In the genomic region with DNA sequence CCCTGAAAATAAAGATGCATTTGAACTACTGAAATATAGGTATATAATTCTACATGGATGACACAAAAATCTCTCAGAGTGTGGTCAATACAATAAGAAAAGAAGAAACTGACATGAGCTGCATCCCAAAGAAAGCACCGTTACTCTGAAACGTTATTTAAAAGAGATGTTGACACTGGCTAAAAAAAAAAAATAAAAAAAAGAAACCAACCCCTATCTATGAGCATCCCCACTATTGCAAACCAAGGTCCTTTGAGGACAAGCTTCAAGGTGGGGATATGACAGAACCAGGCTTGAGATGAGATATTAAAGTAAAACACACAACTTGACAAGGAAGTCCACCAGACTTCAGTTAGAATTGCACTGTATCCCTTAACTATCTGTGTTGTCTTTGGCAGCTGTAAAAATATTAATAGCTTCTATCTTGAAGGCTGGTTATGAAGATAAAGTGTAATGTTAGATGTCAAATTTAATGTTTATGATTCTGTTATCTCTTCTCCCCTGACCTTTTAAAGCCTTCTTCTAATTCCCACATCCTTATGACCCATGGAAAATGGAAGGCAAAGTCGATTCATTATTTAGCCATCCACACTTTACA, we compare ENCODE assay signal across 25 mouse cellular contexts.
"Had no signal": no experiment of that assay in that cellular context is flagged by ENCODE, and none has a peak within 500 bp of the region (broad histone marks: within the 10 kb centered on the region; RNA-seq: fewer than 3 reads in every experiment).

No protein-coding gene starts in this region.

- H3K9me3 ChIP-seq: embryonic facial prominence, embryonic 10.5 days; embryonic facial prominence, embryonic 12.5 days; embryonic facial prominence, embryonic 15.5 days; forebrain, embryonic 10.5 days; forebrain, embryonic 12.5 days; forebrain, embryonic 13.5 days; forebrain, embryonic 15.5 days had no signal

- H3K9ac ChIP-seq: embryonic facial prominence, embryonic 12.5 days; embryonic facial prominence, embryonic 13.5 days; embryonic facial prominence, embryonic 15.5 days; forebrain, embryonic 12.5 days; forebrain, embryonic 13.5 days; forebrain, embryonic 15.5 days; forebrain, postnatal 0 days had no signal

- ATAC-seq: forebrain, embryonic 13.5 days; forebrain, embryonic 14.5 days; forebrain, embryonic 15.5 days; forebrain, embryonic 16.5 days; forebrain, postnatal 0 days had no signal

- H3K4me1 ChIP-seq: embryonic facial prominence, embryonic 10.5 days; embryonic facial prominence, embryonic 12.5 days; embryonic facial prominence, embryonic 13.5 days; embryonic facial prominence, embryonic 15.5 days; forebrain, embryonic 10.5 days; forebrain, embryonic 12.5 days; forebrain, embryonic 13.5 days; forebrain, embryonic 15.5 days had no signal

- H3K36me3 ChIP-seq: embryonic facial prominence, embryonic 10.5 days; embryonic facial prominence, embryonic 12.5 days; embryonic facial prominence, embryonic 13.5 days; embryonic facial prominence, embryonic 15.5 days; forebrain, embryonic 10.5 days; forebrain, embryonic 12.5 days; forebrain, embryonic 15.5 days had no signal

- H3K4me3 ChIP-seq: embryonic facial prominence, embryonic 10.5 days; embryonic facial prominence, embryonic 12.5 days; embryonic facial prominence, embryonic 13.5 days; embryonic facial prominence, embryonic 15.5 days; erythroblast, embryonic 14.5 days; forebrain, embryonic 10.5 days; forebrain, embryonic 12.5 days; forebrain, embryonic 13.5 days; forebrain, embryonic 15.5 days; gastrocnemius, adult 2 months; heart, adult 2 months had no signal

- DNase-seq: cerebellum, adult 9-10 months; cerebellum, adult 9-11 months; cerebellum, postnatal 14 days; cerebellum, postnatal 25 days; cerebellum, postnatal 36 days; embryo, embryonic 11 days; forebrain, postnatal 0 days; gastrocnemius, adult 2 months; gastrocnemius, postnatal 10 days; gastrocnemius, postnatal 14 days; gastrocnemius, postnatal 25 days; gastrocnemius, postnatal 36 days; heart, adult 18-20 months; heart, adult 2 months had no signal

- H3K27me3 ChIP-seq: embryonic facial prominence, embryonic 12.5 days; embryonic facial prominence, embryonic 13.5 days; embryonic facial prominence, embryonic 15.5 days; forebrain, embryonic 12.5 days; forebrain, embryonic 13.5 days; forebrain, embryonic 15.5 days had no signal

- H3K27ac ChIP-seq: embryonic facial prominence, embryonic 10.5 days; embryonic facial prominence, embryonic 12.5 days; embryonic facial prominence, embryonic 13.5 days; embryonic facial prominence, embryonic 15.5 days; forebrain, embryonic 10.5 days; forebrain, embryonic 12.5 days; forebrain, embryonic 13.5 days; forebrain, embryonic 15.5 days; gastrocnemius, adult 2 months; heart, adult 2 months had no signal

- H3K4me2 ChIP-seq: embryonic facial prominence, embryonic 12.5 days; embryonic facial prominence, embryonic 13.5 days; embryonic facial prominence, embryonic 15.5 days; forebrain, embryonic 12.5 days; forebrain, embryonic 13.5 days; forebrain, embryonic 15.5 days had no signal
